Mouse (Mus musculus) stomach, embryonic 16.5 days (tissue): ENCODE measurements around the gene Htra2. TPM values are rescaled to one million over a fixed set of nuclear protein-coding genes. Genes with fewer than 3 reads are reported as not detected.

Experiments
- ATAC-seq: fragments of 200-750 bp; cut with Nextera tagmentation; 2 replicates; pipeline ENCODE4 v1.8.0; 2017; ENCODE audit warnings: moderate number of reproducible peaks, moderate TSS enrichment; ENCODE audit not compliant: insufficient read depth, low FRiP score
- H3K27ac ChIP-seq: fragments of 300-500 bp; sonication (generic); 2 replicates; pipeline ENCODE4 v1.5.1; 2014; ENCODE audit warnings: low read length
- H3K27me3 ChIP-seq: fragments of 300-500 bp; sonication (generic); 2 replicates; pipeline ENCODE4 v1.6.1; 2014; ENCODE audit warnings: low read length, control low read depth, mixed read lengths; ENCODE audit not compliant: control insufficient read depth, insufficient read depth
- H3K36me3 ChIP-seq: fragments of 300-500 bp; sonication (generic); 2 replicates; pipeline ENCODE4 v1.6.1; 2014; ENCODE audit warnings: low read length; ENCODE audit not compliant: control insufficient read depth, insufficient read depth
- H3K4me1 ChIP-seq: fragments of 300-500 bp; sonication (generic); 2 replicates; pipeline ENCODE4 v1.6.1; 2014; ENCODE audit warnings: low read length, control low read depth, mixed read lengths; ENCODE audit not compliant: control insufficient read depth, insufficient read depth
- H3K4me2 ChIP-seq: fragments of 300-500 bp; sonication (generic); 2 replicates; pipeline ENCODE4 v1.6.1; 2014; ENCODE audit warnings: low read depth, low read length, mixed read lengths
- H3K4me3 ChIP-seq: fragments of 300-500 bp; sonication (generic); replicated peaks from 2 replicates; pipeline ENCODE4 v1.5.1; 2014; ENCODE audit warnings: mild to moderate bottlenecking, low read length
- H3K9ac ChIP-seq: fragments of 300-500 bp; sonication (generic); 2 replicates; pipeline ENCODE4 v1.6.1; 2014; ENCODE audit warnings: low read length
- H3K9me3 ChIP-seq: fragments of 300-500 bp; sonication (generic); replicated peaks from 2 replicates; pipeline ENCODE4 v1.6.1; 2016; ENCODE audit warnings: low read length, control low read depth; ENCODE audit not compliant: control insufficient read depth
- WGBS: fragments of 180-500 bp; shearing (Covaris S2); extraction: QIAGEN DNeasy Blood & Tissue Kit; methylation state at CpG from one replicate; pipeline ENCODE4 v1.1.7; 2014; 5-methylcytosine and 5-hydroxymethylcytosine counted together
- polyA plus RNA-seq: library from polyadenylated mRNA; unstranded; fragments of >200 nt; fragmentation: Nextera tagmentation; extraction: Ambion mirVana; gene quantifications from 2 replicates; pipeline ENCODE4 v1.2.1, GENCODE M21; 2015

The Htra2 gene
- polyA plus RNA-seq, 1 experiment from 2014 or later: 72.3 TPM

- H3K4me1 ChIP-seq: peaks cover 16% of the 10 kb centered on the region
- no peak overlapping the region for H3K9ac ChIP-seq
- no peak overlapping the region for H3K27ac ChIP-seq
- peaks cover 61% of the 10 kb centered on the region for H3K27me3 ChIP-seq
- no peak for ATAC-seq
- H3K9me3 ChIP-seq: no peaks in the 10 kb centered on the region
- 17% methylated on average over 2 of the region's 2 CpGs for WGBS
- no peaks in the 10 kb centered on the region for H3K36me3 ChIP-seq
- no peak overlapping the region for H3K4me3 ChIP-seq
- no peak overlapping the region for H3K4me2 ChIP-seq
These were observed 19.9 kb upstream of the Htra2 start for GRCm38 (mm10) chr6:83074979-83075378.

GRCm38 (mm10) chr6:83071220-83071619 is 16.1 kb upstream of the Htra2 start:
- Histone ChIP-seq H3K27me3 (peaks cover 92% of the 10 kb centered on the region), H3K4me3 (peak overlapping the region; percentile 28), H3K27ac (no peak overlapping the region)

DNA sequence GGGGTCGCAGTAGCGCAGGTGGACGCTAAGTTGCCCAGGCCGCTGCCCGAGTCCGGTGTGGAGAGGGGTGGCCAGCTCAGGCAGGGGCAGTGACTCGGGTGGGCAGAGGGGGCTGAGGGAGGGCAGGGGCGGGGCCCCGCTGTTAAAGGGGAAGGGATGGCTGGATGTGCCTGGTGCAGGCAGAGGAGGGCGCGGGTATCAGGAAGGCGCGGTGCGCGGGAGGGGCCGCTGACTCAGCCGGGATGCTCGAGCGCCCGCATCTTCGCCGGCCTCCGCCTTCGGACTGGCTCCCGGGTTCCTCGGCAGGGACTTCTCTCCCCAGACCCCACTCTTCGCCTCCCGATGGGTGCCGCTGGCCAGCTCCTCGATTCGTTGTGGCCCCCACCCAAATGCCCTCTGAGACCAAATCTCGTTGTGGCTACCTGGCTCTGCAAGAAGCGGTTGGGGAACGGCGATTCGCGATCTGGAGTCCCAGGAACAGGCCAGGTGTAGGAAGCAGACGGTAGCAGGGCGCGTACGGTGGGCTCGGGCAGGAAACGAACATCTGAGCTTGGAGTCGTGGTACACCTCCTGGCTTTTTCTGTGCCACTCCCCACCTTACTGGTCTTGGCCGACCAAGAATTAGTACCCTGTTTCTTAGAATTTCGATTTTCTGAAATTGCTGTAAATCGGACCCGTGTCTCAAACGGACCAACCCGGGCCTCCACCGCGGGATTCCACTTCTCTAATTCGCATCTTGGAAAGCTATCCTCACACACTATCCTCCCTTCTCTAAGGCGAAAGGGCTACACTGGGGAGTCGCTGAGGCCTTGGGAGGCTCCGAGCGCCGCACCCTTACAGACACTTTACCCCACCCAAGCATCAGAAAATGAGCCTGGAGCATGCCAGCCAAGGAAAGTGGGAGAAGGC is 15.5 kb upstream of the Htra2 start:
- Histone ChIP-seq H3K9ac (no peak overlapping the region), H3K4me2 (peak overlapping the region; percentile 11; the same call in 1 of the 2 replicates), H3K4me3 (peak overlapping the region; percentile 28), H3K36me3 (no peaks in the 10 kb centered on the region), H3K9me3 (no peaks in the 10 kb centered on the region), H3K27ac (no peak overlapping the region), H3K27me3 (peaks cover 94% of the 10 kb centered on the region), H3K4me1 (peaks cover 11% of the 10 kb centered on the region)
- ATAC-seq: peak; percentile 22; the same call in 1 of the 2 replicates
- WGBS: 2% methylated on average over 58 of the region's 58 CpGs

More at GRCm38 (mm10) chr6:83071220-83071619, 16.1 kb upstream of the Htra2 start:
- H3K4me1 ChIP-seq: peaks cover 11% of the 10 kb centered on the region
- WGBS: under 1% methylated on average over 22 of the region's 24 CpGs
- peak; percentile 46; the same call in 1 of the 2 replicates for ATAC-seq
- no peaks in the 10 kb centered on the region for H3K36me3 ChIP-seq
- no peak overlapping the region for H3K9ac ChIP-seq
- H3K4me2 ChIP-seq: no peak overlapping the region; the same call in 1 of the 2 replicates
- H3K9me3 ChIP-seq: no peaks in the 10 kb centered on the region

GRCm38 (mm10) chr6:83070247-83070310 is 15.0 kb upstream of the Htra2 start, which contains the start of gene Tlx2:
Gene Tlx2, minus strand, starts transcription at chr6:83070293.
- no peaks in the 10 kb centered on the region for H3K9me3 ChIP-seq
- H3K4me1 ChIP-seq: peaks cover 11% of the 10 kb centered on the region
- H3K27me3 ChIP-seq: peaks cover 95% of the 10 kb centered on the region
- H3K4me3 ChIP-seq: peak within 1 kb of the TSS; percentile 28
- H3K36me3 ChIP-seq: no peaks in the 10 kb centered on the region
- no peak for ATAC-seq
- peak within 1 kb of the TSS; percentile 39; the same call in 1 of the 2 replicates for H3K9ac ChIP-seq
- H3K4me2 ChIP-seq: peak within 1 kb of the TSS; percentile 40; the same call in 1 of the 2 replicates
- H3K27ac ChIP-seq: no peak within 1 kb of the TSS
- WGBS: 2% methylated on average over 10 of the region's 10 CpGs

DNA sequence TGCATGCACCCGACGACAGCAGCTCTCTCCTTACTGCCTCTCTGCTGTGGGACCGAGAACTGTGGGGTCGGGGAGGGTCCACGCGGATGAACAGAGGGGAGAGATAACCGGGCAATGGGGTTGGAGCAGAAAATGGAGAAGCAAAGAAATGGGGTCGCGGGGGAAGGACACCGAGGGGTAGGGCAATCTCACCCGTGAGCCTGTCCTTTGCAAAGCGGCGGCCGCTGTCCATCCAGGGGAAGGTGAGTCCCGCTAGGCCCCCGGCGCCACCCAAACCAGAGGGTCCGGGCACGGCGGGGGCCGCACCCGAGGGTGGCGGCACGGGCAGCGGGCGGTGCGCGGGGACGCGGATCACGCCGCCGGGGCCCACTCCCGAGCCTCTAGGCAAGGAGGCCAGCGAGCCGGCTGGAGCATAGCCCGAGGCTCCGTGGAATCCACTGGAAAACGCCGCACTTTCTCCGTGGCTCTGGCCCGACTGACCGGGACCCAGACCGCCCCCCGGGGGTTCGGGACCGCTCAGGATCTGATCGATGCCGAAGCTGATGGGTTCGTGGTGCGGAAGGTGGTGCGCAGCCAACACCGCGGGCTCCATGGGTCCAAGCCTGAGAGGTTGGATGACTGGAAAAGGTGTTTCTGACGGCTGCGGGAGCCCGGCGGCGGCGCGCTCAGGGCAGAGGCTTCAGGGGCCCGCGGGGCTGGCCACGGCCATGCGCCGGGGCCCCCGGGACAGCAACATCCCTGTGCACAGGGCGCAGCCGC is 14.6 kb upstream of the Htra2 start:
- Histone ChIP-seq H3K9ac (peak overlapping the region; percentile 39; the same call in 1 of the 2 replicates), H3K9me3 (no peaks in the 10 kb centered on the region), H3K4me2 (peak overlapping the region; percentile 11; the same call in 1 of the 2 replicates), H3K36me3 (no peaks in the 10 kb centered on the region), H3K4me1 (peaks cover 11% of the 10 kb centered on the region), H3K27me3 (peaks cover 95% of the 10 kb centered on the region), H3K27ac (no peak overlapping the region), H3K4me3 (peak overlapping the region; percentile 28)
- ATAC-seq: peak; percentile 22; the same call in 1 of the 2 replicates
- under 1% methylated on average over 69 of the region's 69 CpGs for WGBS

DNA sequence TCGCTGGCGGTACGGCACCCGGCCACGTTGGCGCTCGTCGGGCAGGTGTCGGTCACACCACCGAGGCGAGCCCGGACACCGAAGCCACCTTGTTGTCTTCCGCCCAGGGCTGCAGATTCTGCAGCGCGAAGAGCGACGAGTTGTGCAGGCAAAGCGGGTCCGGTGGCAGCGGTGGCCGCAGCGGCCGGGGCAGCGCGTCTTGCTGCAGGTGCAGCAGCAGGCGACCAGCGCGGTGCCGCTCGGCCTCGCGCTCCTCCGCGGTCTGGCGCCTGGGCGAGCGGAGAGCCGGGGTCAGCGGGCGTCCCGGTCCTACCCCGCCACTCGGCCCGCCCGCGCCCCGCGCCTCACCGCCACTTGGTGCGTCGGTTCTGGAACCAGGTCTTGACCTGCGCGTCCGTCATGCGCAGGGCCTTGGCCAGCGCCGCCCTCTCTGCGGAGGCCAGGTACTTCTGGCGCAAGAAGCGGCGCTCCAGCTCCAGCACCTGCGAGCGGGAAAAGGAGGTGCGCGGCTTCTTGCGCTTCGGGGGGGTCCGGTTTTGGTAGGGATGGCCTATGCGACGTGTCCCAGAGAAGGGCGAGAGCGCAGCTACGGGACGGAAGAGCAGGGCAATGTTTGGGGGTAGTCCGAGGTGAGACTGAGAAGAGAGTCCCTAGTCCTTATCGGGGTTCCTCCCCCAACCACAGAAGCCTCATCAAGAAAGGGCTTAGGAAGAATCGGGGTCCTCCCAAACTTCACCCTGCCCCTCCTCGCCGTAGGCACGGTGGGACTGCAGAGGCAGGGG is 13.8 kb upstream of the Htra2 start:
- 1% methylated on average over 81 of the region's 81 CpGs for WGBS
- Histone ChIP-seq H3K9ac (no peak overlapping the region; the same call in 1 of the 2 replicates), H3K4me2 (peak overlapping the region; percentile 40), H3K9me3 (no peaks in the 10 kb centered on the region), H3K4me1 (peaks cover 11% of the 10 kb centered on the region), H3K4me3 (peak overlapping the region; percentile 28), H3K27me3 (peaks cover 95% of the 10 kb centered on the region), H3K36me3 (no peaks in the 10 kb centered on the region), H3K27ac (no peak overlapping the region)
- ATAC-seq: no peak

GRCm38 (mm10) chr6:83068221-83068620 is 13.1 kb upstream of the Htra2 start:
- ATAC-seq: no peak
- Histone ChIP-seq H3K4me3 (peak overlapping the region; percentile 28), H3K4me2 (no peak overlapping the region; the same call in 1 of the 2 replicates), H3K36me3 (no peaks in the 10 kb centered on the region), H3K9ac (no peak overlapping the region), H3K27me3 (peaks cover 96% of the 10 kb centered on the region), H3K27ac (no peak overlapping the region), H3K4me1 (peaks cover 11% of the 10 kb centered on the region), H3K9me3 (no peaks in the 10 kb centered on the region)
- 9% methylated on average over 8 of the region's 8 CpGs for WGBS

GRCm38 (mm10) chr6:83066441-83066840 is 11.4 kb upstream of the Htra2 start:
- Histone ChIP-seq H3K9ac (no peak overlapping the region), H3K4me1 (peaks cover 11% of the 10 kb centered on the region), H3K36me3 (no peaks in the 10 kb centered on the region), H3K4me3 (no peak overlapping the region), H3K27me3 (peaks cover 92% of the 10 kb centered on the region), H3K4me2 (no peak overlapping the region), H3K9me3 (no peaks in the 10 kb centered on the region), H3K27ac (no peak overlapping the region)
- 32% methylated on average over 6 of the region's 6 CpGs for WGBS
- ATAC-seq: no peak
